Mouse (Mus musculus): ENCODE measurements around the gene Pecr. TPM values are rescaled to one million over a fixed set of nuclear protein-coding genes. Genes with fewer than 3 reads are reported as not detected.

Gene Pecr
- polyA plus RNA-seq, 1 experiment from 2014 or later: 20.7 TPM

GRCm38 (mm10) chr1:72215174-72215573 is 68.9 kb downstream of the Pecr start:
- ATAC-seq (ENCODE audit: low read depth): no peak
- H3K4me3 ChIP-seq (ENCODE audit: low read length): no peak overlapping the region
- peaks cover 6% of the 10 kb centered on the region; the same call in 1 of the 2 replicates for H3K4me1 ChIP-seq (replicated peaks; ENCODE audit: control insufficient read depth, insufficient read depth, low read length)
- peaks cover 3% of the 10 kb centered on the region; the same call in 1 of the 2 replicates for H3K27me3 ChIP-seq (ENCODE audit: control insufficient read depth, insufficient read depth, low read depth, low read length)
- 60% methylated on average over 4 of the region's 4 CpGs for WGBS
- H3K36me3 ChIP-seq (ENCODE audit: control insufficient read depth, insufficient read depth, low read length): no peaks in the 10 kb centered on the region
- H3K9me3 ChIP-seq (ENCODE audit: control insufficient read depth, low read length): no peaks in the 10 kb centered on the region
- H3K27ac ChIP-seq (ENCODE audit: low read length): no peak overlapping the region
- H3K4me2 ChIP-seq (ENCODE audit: low read depth, low read length): no peak overlapping the region
- no peak overlapping the region for H3K9ac ChIP-seq (ENCODE audit: low read length)

- Histone ChIP-seq H3K36me3 (ENCODE audit: control insufficient read depth, insufficient read depth, low read length) (no peaks in the 10 kb centered on the region), H3K9ac (ENCODE audit: low read length) (no peak overlapping the region), H3K4me3 (ENCODE audit: low read length) (no peak overlapping the region), H3K9me3 (ENCODE audit: control insufficient read depth, low read length) (no peaks in the 10 kb centered on the region), H3K27ac (ENCODE audit: low read length) (no peak overlapping the region), H3K27me3 (ENCODE audit: control insufficient read depth, insufficient read depth, low read depth, low read length) (peaks cover 3% of the 10 kb centered on the region; the same call in 1 of the 2 replicates), H3K4me2 (ENCODE audit: low read depth, low read length) (no peak overlapping the region), H3K4me1 (replicated peaks; ENCODE audit: control insufficient read depth, insufficient read depth, low read length) (peaks cover 6% of the 10 kb centered on the region; the same call in 1 of the 2 replicates)
- no peak for ATAC-seq (ENCODE audit: low read depth)
- 63% methylated on average over 7 of the region's 7 CpGs for WGBS
Measured at GRCm38 (mm10) chr1:72214470-72214961, 69.6 kb downstream of the Pecr start.

- WGBS: 93% methylated on average over 3 of the region's 3 CpGs
- peaks cover 6% of the 10 kb centered on the region; the same call in 1 of the 2 replicates for H3K4me1 ChIP-seq (replicated peaks; ENCODE audit: control insufficient read depth, insufficient read depth, low read length)
- no peak for ATAC-seq (ENCODE audit: low read depth)
- no peak overlapping the region for H3K4me3 ChIP-seq (ENCODE audit: low read length)
- H3K9ac ChIP-seq (ENCODE audit: low read length): no peak overlapping the region
- H3K9me3 ChIP-seq (ENCODE audit: control insufficient read depth, low read length): no peaks in the 10 kb centered on the region
- H3K36me3 ChIP-seq (ENCODE audit: control insufficient read depth, insufficient read depth, low read length): no peaks in the 10 kb centered on the region
- H3K27me3 ChIP-seq (ENCODE audit: control insufficient read depth, insufficient read depth, low read depth, low read length): peaks cover 3% of the 10 kb centered on the region; the same call in 1 of the 2 replicates
- no peak overlapping the region for H3K27ac ChIP-seq (ENCODE audit: low read length)
- H3K4me2 ChIP-seq (ENCODE audit: low read depth, low read length): no peak overlapping the region
Measured at GRCm38 (mm10) chr1:72213954-72214353, 70.2 kb downstream of the Pecr start.

GRCm38 (mm10) chr1:72211701-72212699 is 72.1 kb downstream of the Pecr start, which contains the start of gene Mreg:
Gene Mreg, minus strand, starts transcription at chr1:72212307.
- no peaks in the 10 kb centered on the region for H3K9me3 ChIP-seq (ENCODE audit: control insufficient read depth, low read length)
- H3K36me3 ChIP-seq (ENCODE audit: control insufficient read depth, insufficient read depth, low read length): no peaks in the 10 kb centered on the region
- ATAC-seq (ENCODE audit: low read depth): peak; percentile 88
- H3K27me3 ChIP-seq (ENCODE audit: control insufficient read depth, insufficient read depth, low read depth, low read length): peaks cover 3% of the 10 kb centered on the region; the same call in 1 of the 2 replicates
- H3K4me2 ChIP-seq (ENCODE audit: low read depth, low read length): peak within 1 kb of the TSS; percentile 100
- H3K9ac ChIP-seq (ENCODE audit: low read length): peak within 1 kb of the TSS; percentile 74
- no peak within 1 kb of the TSS for H3K27ac ChIP-seq (ENCODE audit: low read length)
- H3K4me3 ChIP-seq (ENCODE audit: low read length): peak within 1 kb of the TSS; percentile 78
- H3K4me1 ChIP-seq (replicated peaks; ENCODE audit: control insufficient read depth, insufficient read depth, low read length): peaks cover 6% of the 10 kb centered on the region; the same call in 1 of the 2 replicates
- under 1% methylated on average over 73 of the region's 89 CpGs for WGBS

GRCm38 (mm10) chr1:72210803-72211679 is 73.1 kb downstream of the Pecr start:
- H3K9me3 ChIP-seq (ENCODE audit: control insufficient read depth, low read length): no peaks in the 10 kb centered on the region
- peaks cover 3% of the 10 kb centered on the region; the same call in 1 of the 2 replicates for H3K27me3 ChIP-seq (ENCODE audit: control insufficient read depth, insufficient read depth, low read depth, low read length)
- ATAC-seq (ENCODE audit: low read depth): no peak
- H3K4me2 ChIP-seq (ENCODE audit: low read depth, low read length): peak overlapping the region; percentile 100
- no peak overlapping the region for H3K27ac ChIP-seq (ENCODE audit: low read length)
- 20% methylated on average over 17 of the region's 17 CpGs for WGBS
- no peaks in the 10 kb centered on the region for H3K36me3 ChIP-seq (ENCODE audit: control insufficient read depth, insufficient read depth, low read length)
- H3K4me1 ChIP-seq (replicated peaks; ENCODE audit: control insufficient read depth, insufficient read depth, low read length): peaks cover 6% of the 10 kb centered on the region; the same call in 1 of the 2 replicates
- H3K9ac ChIP-seq (ENCODE audit: low read length): peak overlapping the region; percentile 74
- H3K4me3 ChIP-seq (ENCODE audit: low read length): peak overlapping the region; percentile 78

Other genes starting within 250 kb of the Pecr start
- 2.7 and 3.3 TPM in 2 replicates for gene Mreg, start 72.0 kb downstream of the Pecr start, polyA plus RNA-seq (2015; fragmentation: Nextera tagmentation; extraction: Ambion mirVana)
- gene Tmem169, start 55 bp upstream of the Pecr start, polyA plus RNA-seq (2015; fragmentation: Nextera tagmentation; extraction: Ambion mirVana): 0.87 and 1.3 TPM in 2 replicates
- gene Xrcc5, start 23.1 kb upstream of the Pecr start, polyA plus RNA-seq (2015; fragmentation: Nextera tagmentation; extraction: Ambion mirVana): 29.7 and 30.3 TPM in 2 replicates